Mouse (Mus musculus) cerebellum, adult 2 months (tissue): Measurements from ENCODE around the gene Cep250.

ENCODE experiments used
- CTCF ChIP-seq: fragments of 200-500 bp; IDR thresholded peaks from 2 replicates; pipeline ENCODE4 v1.5.1; 2011; ENCODE audit warnings: low read depth, mild to moderate bottlenecking, control low read depth, low read length, moderate library complexity, borderline replicate concordance; ENCODE audit not compliant: insufficient read depth
- POLR2A ChIP-seq: fragments of 200-500 bp; IDR thresholded peaks from 2 replicates; pipeline ENCODE4 v1.6.1; 2011; ENCODE audit warnings: low read length, control low read depth, borderline replicate concordance; ENCODE audit not compliant: insufficient read depth

- no peak for TF ChIP-seq CTCF
- TF ChIP-seq POLR2A = no peak
Observed at GRCm38 (mm10) chr2:155944685-155945084, 11.6 kb upstream of the Cep250 start.
